Mouse (Mus musculus) lung, postnatal 0 days (tissue): Measurements from ENCODE around the gene Zdhhc21. TPM values are rescaled to one million over a fixed set of nuclear protein-coding genes. Genes with fewer than 3 reads are reported as not detected.

Experiments
- ATAC-seq: fragments of 200-750 bp; cut with Nextera tagmentation; 2 replicates; pipeline ENCODE4 v1.8.0; 2017; ENCODE audit warnings: moderate library complexity
- DNase-seq: peaks from one replicate; pipeline ENCODE4 v3.0.0-alpha.2; 2016; ENCODE audit warnings: low spot score
- H3K27ac ChIP-seq: fragments of 300-500 bp; sonication (generic); 2 replicates; pipeline ENCODE4 v1.5.1; 2014; ENCODE audit warnings: antibody characterized with exemption, mild to moderate bottlenecking, low read length, mixed read lengths
- H3K27me3 ChIP-seq: fragments of 300-500 bp; sonication (generic); replicated peaks from 2 replicates; pipeline ENCODE4 v1.6.1; 2014; ENCODE audit warnings: low read length, mixed read lengths; ENCODE audit not compliant: insufficient read depth
- H3K36me3 ChIP-seq: fragments of 300-500 bp; sonication (generic); 2 replicates; pipeline ENCODE4 v1.6.1; 2014; ENCODE audit warnings: low read length, mixed read lengths; ENCODE audit not compliant: insufficient read depth
- H3K4me1 ChIP-seq: fragments of 300-500 bp; sonication (generic); 2 replicates; pipeline ENCODE4 v1.6.1; 2014; ENCODE audit warnings: antibody characterized with exemption, low read depth, low read length, mixed read lengths; ENCODE audit not compliant: insufficient read depth
- H3K4me2 ChIP-seq: fragments of 300-500 bp; sonication (generic); replicated peaks from 2 replicates; pipeline ENCODE4 v1.6.1; 2014; ENCODE audit warnings: low read depth, mild to moderate bottlenecking, low read length, moderate library complexity, mixed read lengths
- H3K4me3 ChIP-seq: fragments of 300-500 bp; sonication (generic); 2 replicates; pipeline ENCODE4 v1.5.1; 2014; ENCODE audit warnings: low read depth, low read length
- H3K9ac ChIP-seq: fragments of 300-500 bp; sonication (generic); replicated peaks from 2 replicates; pipeline ENCODE4 v1.6.1; 2014; ENCODE audit warnings: low read depth, mild to moderate bottlenecking
- H3K9me3 ChIP-seq: fragments of 300-500 bp; sonication (generic); 2 replicates; pipeline ENCODE4 v1.6.1; 2016; ENCODE audit warnings: low read length, mixed read lengths
- CTCF ChIP-seq: IDR thresholded peaks from 2 replicates; pipeline ENCODE4 v1.5.1; 2016; ENCODE audit warnings: antibody characterized with exemption, mild to moderate bottlenecking
- EP300 ChIP-seq: IDR thresholded peaks from 2 replicates; pipeline ENCODE4 v1.6.1; 2016; ENCODE audit warnings: antibody characterized with exemption, mild to moderate bottlenecking, control low read depth
- WGBS: fragments of 180-500 bp; shearing (Covaris S2); extraction: QIAGEN DNeasy Blood & Tissue Kit; methylation state at CpG from one replicate; pipeline ENCODE4 v1.1.7; 2014; 5-methylcytosine and 5-hydroxymethylcytosine counted together
- polyA plus RNA-seq: library from polyadenylated mRNA; unstranded; fragments of >200 nt; fragmentation: Nextera tagmentation; extraction: Ambion mirVana; gene quantifications from 2 replicates; pipeline ENCODE4 v1.2.1, GENCODE M21; 2015

Zdhhc21 gene
- 8.8 and 8.9 TPM in 2 replicates for polyA plus RNA-seq

- WGBS, result 1% methylated on average over 55 of the region's 82 CpGs
- H3K36me3 ChIP-seq, result no peaks in the 10 kb centered on the region
- H3K27ac ChIP-seq, result peak within 1 kb of the TSS; percentile 73
- DNase-seq (peak; percentile 80), ATAC-seq (peak; percentile 94)
- no peaks in the 10 kb centered on the region for H3K9me3 ChIP-seq
- H3K9ac ChIP-seq, result peak within 1 kb of the TSS; percentile 73
- no peaks in the 10 kb centered on the region for H3K4me1 ChIP-seq
- peak within 1 kb of the TSS; percentile 80 for H3K4me2 ChIP-seq
- peak within 1 kb of the TSS; percentile 77 for H3K4me3 ChIP-seq
- no peaks in the 10 kb centered on the region for H3K27me3 ChIP-seq
- no peak for TF ChIP-seq EP300
- no peak for TF ChIP-seq CTCF
Measured at GRCm38 (mm10) chr4:82859131-82860125, at the start of gene Zdhhc21. TSS of gene Zdhhc21 (minus strand) at chr4:82859958.

GRCm38 (mm10) chr4:82895227-82895626 lies 35.5 kb upstream of the Zdhhc21 start:
- H3K36me3 ChIP-seq, result no peaks in the 10 kb centered on the region
- WGBS, result 78% methylated on average over 10 of the region's 10 CpGs
- ATAC-seq (no peak), DNase-seq (no peak)
- no peaks in the 10 kb centered on the region for H3K4me1 ChIP-seq
- H3K27ac ChIP-seq, result no peak overlapping the region
- no peaks in the 10 kb centered on the region for H3K27me3 ChIP-seq
- no peak overlapping the region for H3K9ac ChIP-seq
- no peak overlapping the region for H3K4me2 ChIP-seq
- no peak for TF ChIP-seq EP300
- H3K4me3 ChIP-seq, result no peak overlapping the region
- H3K9me3 ChIP-seq, result no peaks in the 10 kb centered on the region

GRCm38 (mm10) chr4:82892247-82892646 lies 32.5 kb upstream of the Zdhhc21 start:
- Histone ChIP-seq H3K27me3 (no peaks in the 10 kb centered on the region), H3K9me3 (no peaks in the 10 kb centered on the region), H3K4me2 (no peak overlapping the region), H3K36me3 (no peaks in the 10 kb centered on the region), H3K4me1 (no peaks in the 10 kb centered on the region), H3K4me3 (no peak overlapping the region), H3K9ac (no peak overlapping the region), H3K27ac (no peak overlapping the region)
- ATAC-seq (no peak), DNase-seq (no peak)
- WGBS, result 70% methylated on average over 5 of the region's 5 CpGs
- TF ChIP-seq EP300 (no peak), CTCF (no peak)

GRCm38 (mm10) chr4:82891566-82891965 lies 31.8 kb upstream of the Zdhhc21 start:
- H3K4me1 ChIP-seq, result no peaks in the 10 kb centered on the region
- no peaks in the 10 kb centered on the region for H3K36me3 ChIP-seq
- no peak overlapping the region for H3K27ac ChIP-seq
- TF ChIP-seq CTCF, result no peak
- no peak for TF ChIP-seq EP300
- H3K9me3 ChIP-seq, result no peaks in the 10 kb centered on the region
- ATAC-seq, result no peak
- H3K4me2 ChIP-seq, result no peak overlapping the region
- H3K27me3 ChIP-seq, result no peaks in the 10 kb centered on the region
- no peak for DNase-seq
- no peak overlapping the region for H3K9ac ChIP-seq
- H3K4me3 ChIP-seq, result no peak overlapping the region
- 82% methylated on average over 2 of the region's 2 CpGs for WGBS

- Histone ChIP-seq H3K36me3 (no peaks in the 10 kb centered on the region), H3K4me2 (no peak overlapping the region), H3K4me1 (no peaks in the 10 kb centered on the region), H3K27me3 (no peaks in the 10 kb centered on the region), H3K27ac (no peak overlapping the region), H3K9ac (no peak overlapping the region), H3K9me3 (no peaks in the 10 kb centered on the region), H3K4me3 (no peak overlapping the region)
- no peak; the same call in 1 of the 2 replicates for ATAC-seq
- TF ChIP-seq EP300, result no peak
- no peak for TF ChIP-seq CTCF
- peak; percentile 26 for DNase-seq
- WGBS, result 62% methylated on average over 7 of the region's 7 CpGs
Measured at GRCm38 (mm10) chr4:82891049-82891448, 31.3 kb upstream of the Zdhhc21 start.

GRCm38 (mm10) chr4:82890585-82890984 lies 30.8 kb upstream of the Zdhhc21 start:
- H3K36me3 ChIP-seq, result no peaks in the 10 kb centered on the region
- H3K27ac ChIP-seq, result no peak overlapping the region
- no peak for TF ChIP-seq EP300
- no peak for TF ChIP-seq CTCF
- no peaks in the 10 kb centered on the region for H3K27me3 ChIP-seq
- no peaks in the 10 kb centered on the region for H3K4me1 ChIP-seq
- ATAC-seq (no peak), DNase-seq (no peak)
- H3K9ac ChIP-seq, result no peak overlapping the region
- no peaks in the 10 kb centered on the region for H3K9me3 ChIP-seq
- no peak overlapping the region for H3K4me3 ChIP-seq
- no peak overlapping the region for H3K4me2 ChIP-seq
- WGBS, result 84% methylated on average over 4 of the region's 4 CpGs
